Mouse (Mus musculus) lung, embryonic 14.5 days (tissue): ENCODE data around the gene Itpr2. TPM values are rescaled to one million over a fixed set of nuclear protein-coding genes. Genes with fewer than 3 reads are reported as not detected.
A peak's percentile ranks its signal among the peaks of the same experiment; 100 is the strongest.

ENCODE experiments used
- ATAC-seq: fragments of 200-750 bp; cut with Nextera tagmentation; 2 replicates; pipeline ENCODE4 v1.8.0; 2017; ENCODE audit warnings: mild to moderate bottlenecking, moderate TSS enrichment, moderate library complexity; ENCODE audit not compliant: insufficient read depth
- DNase-seq: peaks from one replicate; pipeline ENCODE4 v3.0.0-alpha.2; 2015
- H3K27ac ChIP-seq: fragments of 300-500 bp; sonication (generic); 2 replicates; pipeline ENCODE4 v1.5.1; 2014; ENCODE audit warnings: low read depth, mild to moderate bottlenecking, moderate library complexity
- H3K27me3 ChIP-seq: fragments of 300-500 bp; sonication (generic); 2 replicates; pipeline ENCODE4 v1.6.1; 2014; ENCODE audit warnings: low read length, control low read depth; ENCODE audit not compliant: insufficient read depth
- H3K36me3 ChIP-seq: fragments of 300-500 bp; sonication (generic); 2 replicates; pipeline ENCODE4 v1.6.1; 2014; ENCODE audit warnings: control low read depth; ENCODE audit not compliant: insufficient read depth
- H3K4me1 ChIP-seq: fragments of 300-500 bp; sonication (generic); 2 replicates; pipeline ENCODE4 v1.6.1; 2014; ENCODE audit warnings: antibody characterized with exemption, control low read depth; ENCODE audit not compliant: insufficient read depth
- H3K4me2 ChIP-seq: fragments of 300-500 bp; sonication (generic); 2 replicates; pipeline ENCODE4 v1.6.1; 2014; ENCODE audit warnings: mild to moderate bottlenecking
- H3K4me3 ChIP-seq: fragments of 300-500 bp; sonication (generic); 2 replicates; pipeline ENCODE4 v1.5.1; 2014; ENCODE audit warnings: low read depth, low read length
- H3K9ac ChIP-seq: fragments of 300-500 bp; sonication (generic); 2 replicates; pipeline ENCODE4 v1.6.1; 2014
- H3K9me3 ChIP-seq: fragments of 300-500 bp; sonication (generic); 2 replicates; pipeline ENCODE4 v1.6.1; 2016; ENCODE audit warnings: low read depth, low read length, control low read depth
- CTCF ChIP-seq: IDR thresholded peaks from 2 replicates; pipeline ENCODE4 v1.5.1; 2016; ENCODE audit warnings: antibody characterized with exemption, low read depth
- WGBS: fragments of 180-500 bp; shearing (Covaris S2); extraction: QIAGEN DNeasy Blood & Tissue Kit; methylation state at CpG from one replicate; pipeline ENCODE4 v1.1.7; 2014; 5-methylcytosine and 5-hydroxymethylcytosine counted together
- polyA plus RNA-seq: library from polyadenylated mRNA; unstranded; fragments of >200 nt; fragmentation: Nextera tagmentation; extraction: Ambion mirVana; gene quantifications from 2 replicates; pipeline ENCODE4 v1.2.1, GENCODE M21; 2014

Itpr2 gene
- polyA plus RNA-seq, 1 experiment from 2014 or later, result 13.1 TPM

GRCm38 (mm10) chr6:146174644-146175250 lies 327.3 kb downstream of the Itpr2 start:
- WGBS, result 56% methylated on average over 4 of the region's 4 CpGs
- ATAC-seq, result peak; percentile 83
- Histone ChIP-seq H3K36me3 (no peaks in the 10 kb centered on the region), H3K4me2 (no peak overlapping the region), H3K9me3 (no peaks in the 10 kb centered on the region), H3K27me3 (no peaks in the 10 kb centered on the region), H3K9ac (no peak overlapping the region), H3K4me1 (no peaks in the 10 kb centered on the region), H3K4me3 (no peak overlapping the region), H3K27ac (no peak overlapping the region)
- peak; percentile 66 for DNase-seq
- TF ChIP-seq CTCF, result no peak

DNA sequence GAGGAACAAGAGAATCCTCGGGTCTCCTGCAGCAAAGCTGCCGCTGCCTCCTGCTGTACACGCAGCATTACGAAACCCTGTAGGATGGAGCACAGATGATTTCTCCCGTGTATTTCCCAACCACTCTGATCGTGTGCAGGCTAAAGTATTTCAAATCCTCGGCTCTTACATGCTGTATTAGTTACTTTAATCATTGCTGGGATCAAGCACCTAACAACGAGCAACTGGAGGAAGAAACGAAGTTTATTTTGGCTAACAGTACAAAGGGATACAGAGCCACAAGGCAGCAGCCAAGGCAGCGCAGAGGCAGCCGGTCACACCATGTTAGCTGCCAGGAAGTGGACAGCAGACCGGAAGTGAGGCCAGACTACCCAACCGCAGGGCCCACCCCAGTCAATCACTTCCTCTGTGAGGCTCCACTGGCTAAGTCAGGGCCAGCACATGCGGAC lies 331.4 kb downstream of the Itpr2 start:
- H3K4me2 ChIP-seq, result no peak overlapping the region
- no peaks in the 10 kb centered on the region for H3K9me3 ChIP-seq
- no peak overlapping the region for H3K9ac ChIP-seq
- no peaks in the 10 kb centered on the region for H3K27me3 ChIP-seq
- ATAC-seq (peak; percentile 61; the same call in 1 of the 2 replicates), DNase-seq (peak; percentile 61)
- no peaks in the 10 kb centered on the region for H3K36me3 ChIP-seq
- H3K4me3 ChIP-seq, result no peak overlapping the region
- no peak for TF ChIP-seq CTCF
- no peaks in the 10 kb centered on the region for H3K4me1 ChIP-seq
- H3K27ac ChIP-seq, result 0 out of 2 replicates have a peak overlapping the region, but pooled peaks have one; percentile 8
- 66% methylated on average over 14 of the region's 14 CpGs for WGBS

DNA sequence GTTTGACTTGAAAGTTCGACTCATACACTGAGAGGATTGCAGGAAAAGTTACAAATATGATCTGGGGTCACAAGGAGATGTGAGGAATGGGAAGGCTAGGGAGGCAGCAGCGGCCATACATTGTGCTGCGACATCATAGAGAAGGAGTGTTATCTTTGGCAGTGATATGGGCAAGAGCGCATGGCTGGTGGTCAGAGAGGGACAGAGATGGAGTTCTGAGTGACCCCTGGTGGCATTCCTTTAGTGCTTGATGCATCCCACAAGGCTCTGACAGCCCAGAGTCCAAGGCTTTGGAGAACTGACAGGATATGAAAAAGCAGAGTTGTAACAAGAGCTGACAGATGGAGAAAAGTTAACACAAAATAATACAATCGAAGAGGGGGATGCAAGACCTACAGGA lies 334.8 kb downstream of the Itpr2 start:
- Histone ChIP-seq H3K27ac (no peak overlapping the region), H3K27me3 (no peaks in the 10 kb centered on the region), H3K9ac (no peak overlapping the region), H3K9me3 (no peaks in the 10 kb centered on the region), H3K36me3 (no peaks in the 10 kb centered on the region), H3K4me3 (no peak overlapping the region), H3K4me2 (no peak overlapping the region), H3K4me1 (no peaks in the 10 kb centered on the region)
- TF ChIP-seq CTCF, result no peak
- peak; percentile 25 for DNase-seq
- 45% methylated on average over 5 of the region's 5 CpGs for WGBS
- no peak for ATAC-seq

DNA sequence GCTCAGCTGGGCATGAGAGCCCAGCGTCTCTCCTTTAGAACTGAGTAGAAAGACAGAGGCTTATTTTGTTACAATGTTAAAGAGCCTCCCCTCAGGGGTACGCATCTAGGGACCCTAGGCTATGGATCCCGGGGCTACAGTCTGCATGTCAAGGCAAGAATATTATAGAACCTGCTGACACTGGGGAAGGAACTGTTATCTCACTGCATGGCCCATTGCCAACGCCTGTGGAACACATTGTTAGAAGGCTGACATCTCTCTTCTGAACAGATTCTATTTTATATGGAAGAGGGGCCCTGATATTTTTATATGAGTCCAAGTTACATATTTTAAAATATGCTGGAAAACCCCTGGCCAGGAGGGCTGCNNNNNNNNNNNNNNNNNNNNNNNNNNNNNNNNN lies 342.4 kb downstream of the Itpr2 start:
- Histone ChIP-seq H3K36me3 (no peaks in the 10 kb centered on the region), H3K27ac (no peak overlapping the region), H3K27me3 (no peaks in the 10 kb centered on the region), H3K4me1 (no peaks in the 10 kb centered on the region), H3K4me2 (no peak overlapping the region), H3K9me3 (no peaks in the 10 kb centered on the region), H3K4me3 (no peak overlapping the region), H3K9ac (no peak overlapping the region)
- WGBS, result 63% methylated on average over 4 of the region's 4 CpGs
- no peak for TF ChIP-seq CTCF
- ATAC-seq (no peak), DNase-seq (peak; percentile 40)

DNA sequence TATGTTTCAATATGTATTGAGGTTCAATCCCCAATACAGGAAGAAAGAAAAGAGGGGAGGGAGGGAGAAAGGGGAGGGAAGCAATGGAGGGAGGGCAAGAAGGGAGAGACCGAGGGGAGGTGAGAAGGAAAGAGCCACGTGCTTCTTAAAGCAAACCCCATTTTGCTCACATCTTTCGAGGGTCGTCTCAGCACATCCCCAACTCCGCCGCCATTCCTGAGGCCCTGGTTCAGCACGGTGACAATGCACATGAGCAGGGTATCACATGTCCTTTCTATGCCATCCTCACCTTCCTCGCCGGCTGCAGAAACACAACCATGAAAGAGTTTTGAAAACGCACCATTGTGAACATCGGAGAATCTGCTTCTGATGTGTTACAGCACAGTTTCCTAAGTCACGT lies 343.3 kb downstream of the Itpr2 start:
- no peak overlapping the region for H3K27ac ChIP-seq
- 91% methylated on average over 12 of the region's 12 CpGs for WGBS

DNA sequence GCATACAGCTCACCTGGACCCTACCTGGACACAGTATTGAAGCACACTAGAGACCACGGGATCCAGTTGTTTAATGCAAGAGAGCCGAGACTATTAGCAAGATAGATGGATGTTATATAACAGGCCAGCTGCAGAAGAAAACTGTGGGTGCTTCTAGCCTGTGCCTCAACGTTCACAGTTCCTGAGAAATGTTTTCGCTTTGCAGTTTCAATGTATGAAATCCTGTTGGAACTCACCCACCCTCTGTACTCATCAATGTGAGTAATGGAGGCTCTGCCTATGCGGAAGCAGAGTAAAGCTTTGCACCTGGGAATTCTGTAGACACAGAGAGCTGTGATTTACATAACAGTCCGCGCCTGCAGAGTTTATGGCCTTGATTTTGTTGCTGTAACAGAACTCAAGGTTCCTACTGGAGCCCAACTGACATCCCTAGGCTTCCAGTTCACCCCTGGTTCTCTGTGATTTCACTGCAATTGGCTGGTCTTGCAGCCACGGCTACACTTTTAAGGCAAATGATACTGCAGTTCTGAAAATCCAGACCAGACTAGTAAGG lies 344.0 kb downstream of the Itpr2 start:
- 76% methylated on average over 8 of the region's 8 CpGs for WGBS

More for the DNA sequence above, 343.3 kb downstream of the Itpr2 start:
- Histone ChIP-seq H3K4me1 (no peaks in the 10 kb centered on the region), H3K4me3 (no peak overlapping the region), H3K4me2 (no peak overlapping the region), H3K9me3 (no peaks in the 10 kb centered on the region), H3K36me3 (no peaks in the 10 kb centered on the region), H3K27me3 (no peaks in the 10 kb centered on the region), H3K9ac (no peak overlapping the region)
- ATAC-seq (no peak), DNase-seq (no peak)
- no peak for TF ChIP-seq CTCF

GRCm38 (mm10) chr6:146157099-146157498 lies 344.9 kb downstream of the Itpr2 start:
- Histone ChIP-seq H3K4me2 (no peak overlapping the region), H3K9me3 (no peaks in the 10 kb centered on the region), H3K27me3 (no peaks in the 10 kb centered on the region), H3K9ac (no peak overlapping the region), H3K4me1 (no peaks in the 10 kb centered on the region), H3K4me3 (no peak overlapping the region), H3K27ac (no peak overlapping the region), H3K36me3 (0 out of 2 replicates have a peak, but pooled peaks cover 3% of the 10 kb centered on the region)
- 94% methylated on average over 14 of the region's 14 CpGs for WGBS
- no peak for TF ChIP-seq CTCF
- DNase-seq (no peak), ATAC-seq (no peak)

More for the DNA sequence above, 344.0 kb downstream of the Itpr2 start:
- Histone ChIP-seq H3K4me3 (no peak overlapping the region), H3K4me2 (no peak overlapping the region), H3K9ac (no peak overlapping the region), H3K27me3 (no peaks in the 10 kb centered on the region), H3K36me3 (no peaks in the 10 kb centered on the region), H3K9me3 (no peaks in the 10 kb centered on the region), H3K4me1 (no peaks in the 10 kb centered on the region), H3K27ac (no peak overlapping the region)
- TF ChIP-seq CTCF, result no peak
- ATAC-seq, result no peak
- DNase-seq, result no peak
